In the genomic region with DNA sequence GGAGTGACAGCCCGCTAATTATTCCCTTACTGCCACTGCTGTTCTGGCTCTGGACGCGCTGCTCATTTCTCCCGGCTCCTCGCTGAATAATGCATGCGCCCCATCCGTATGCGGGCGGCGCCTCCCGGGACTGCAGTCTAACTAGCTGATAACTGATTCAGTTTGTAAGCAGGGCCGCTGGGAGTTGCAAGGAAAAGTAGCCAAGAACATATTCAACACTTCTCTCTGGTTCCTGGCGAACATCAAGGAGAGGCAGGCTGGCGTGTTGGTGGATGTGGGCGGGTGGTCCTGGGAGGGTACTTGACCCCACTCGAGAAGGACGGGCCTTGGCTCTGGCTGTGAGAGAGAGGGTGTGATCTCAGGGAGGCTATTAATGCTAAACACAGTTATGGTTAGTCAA, we compare ENCODE assay signal across 9 mouse cellular contexts. TPM values are rescaled to one million over a fixed set of nuclear protein-coding genes. Genes with fewer than 3 reads are reported as not detected.
DNase-seq lines count a peak whose midpoint lies in the region; ATAC-seq lines count a peak whose summit lies in the region.
"Had no signal": no experiment of that assay in that cellular context is flagged by ENCODE, and none has a peak within 500 bp of the region (broad histone marks: within the 10 kb centered on the region; RNA-seq: fewer than 3 reads in every experiment).

No protein-coding gene starts in this region.

- peak; percentile 80 for ATAC-seq in hindbrain, embryonic 16.5 days
- ATAC-seq in midbrain, embryonic 11.5 days (ENCODE audit: low FRiP score) = peak; percentile 85

- peak overlapping the region; percentile 78 for H3K27ac ChIP-seq in hindbrain, embryonic 16.5 days (ENCODE audit: low read depth, low read length)
- H3K27ac ChIP-seq in midbrain, embryonic 11.5 days (ENCODE audit: low read depth, low read length) = peak overlapping the region; percentile 90
- H3K27ac ChIP-seq: macrophage had no signal

- H3K4me1 ChIP-seq in hindbrain, embryonic 16.5 days (ENCODE audit: control insufficient read depth, insufficient read depth, low read depth, low read length) = peaks cover 21% of the 10 kb centered on the region
- H3K4me1 ChIP-seq in midbrain, embryonic 11.5 days (ENCODE audit: control insufficient read depth, insufficient read depth, low read length) = peaks cover 22% of the 10 kb centered on the region

- peak; percentile 45 for DNase-seq in Muller cell, postnatal 12 days (ENCODE audit: inconsistent ontology term)
- peak; percentile 83 for DNase-seq in embryo, embryonic 10.5 days (ENCODE audit: low spot score)
- peak; percentile 50 for DNase-seq in gastrocnemius, postnatal 10 days
- peak; percentile 81 to 87 for DNase-seq in left cerebral cortex, adult 18-20 months (ENCODE audit: low spot score in 2 of 2)
- DNase-seq in midbrain, embryonic 11.5 days (ENCODE audit: low spot score, missing footprints) = peak; percentile 93
- peak; percentile 72 for DNase-seq in testis, postnatal 10 days (ENCODE audit: low spot score)
- DNase-seq in c-Kit-positive CD71-positive TER-119-positive erythroid progenitor cells, embryonic 14.5 days (ENCODE audit: low spot score) = no peak

- 4% methylated on average over 17 of the region's 17 CpGs for WGBS in hindbrain, embryonic 16.5 days
- WGBS in midbrain, embryonic 11.5 days = 5% methylated on average over 17 of the region's 17 CpGs

- H3K9ac ChIP-seq in hindbrain, embryonic 16.5 days (ENCODE audit: low read depth, low read length) = peak overlapping the region; percentile 58; the same call in 1 of the 2 replicates
- peak overlapping the region; percentile 54 for H3K9ac ChIP-seq in midbrain, embryonic 11.5 days (ENCODE audit: low read length)

- H3K9me3 ChIP-seq in hindbrain, embryonic 16.5 days (ENCODE audit: control insufficient read depth, low read length) = no peaks in the 10 kb centered on the region; the same call in 1 of the 2 replicates
- H3K9me3 ChIP-seq in midbrain, embryonic 11.5 days (ENCODE audit: control insufficient read depth, low read length) = no peaks in the 10 kb centered on the region; the same call in 1 of the 2 replicates

- H3K4me2 ChIP-seq in hindbrain, embryonic 16.5 days (ENCODE audit: low read length) = peak overlapping the region; percentile 75
- H3K4me2 ChIP-seq in midbrain, embryonic 11.5 days = peak overlapping the region; percentile 55

- no peaks in the 10 kb centered on the region for H3K36me3 ChIP-seq in hindbrain, embryonic 16.5 days (ENCODE audit: control insufficient read depth, insufficient read depth, low read length)
- no peaks in the 10 kb centered on the region for H3K36me3 ChIP-seq in midbrain, embryonic 11.5 days (ENCODE audit: control insufficient read depth, insufficient read depth, low read length)

- peak overlapping the region; percentile 35 for H3K4me3 ChIP-seq in hindbrain, embryonic 16.5 days (ENCODE audit: low read length)
- no peak overlapping the region for H3K4me3 ChIP-seq in midbrain, embryonic 11.5 days (ENCODE audit: low read depth, low read length)

- H3K27me3 ChIP-seq in hindbrain, embryonic 16.5 days (replicated peaks; ENCODE audit: control insufficient read depth, insufficient read depth, low read length) = 0 out of 2 replicates have a peak, but pooled peaks cover 2% of the 10 kb centered on the region
- H3K27me3 ChIP-seq in midbrain, embryonic 11.5 days (ENCODE audit: control insufficient read depth, insufficient read depth, low read length) = no peaks in the 10 kb centered on the region; the same call in 1 of the 2 replicates

RNA-seq across cellular contexts. Expression of a gene that starts 28.4 kb away (rescaled TPM):
- total RNA-seq in gastrocnemius, postnatal 10 days (2021) = not detected
- not detected in 2 replicates for polyA plus RNA-seq in hindbrain, embryonic 16.5 days (2015; fragmentation: Nextera tagmentation; extraction: Ambion mirVana)
- not detected for total RNA-seq in left cerebral cortex, adult 18-20 months (2021)
- polyA plus RNA-seq in midbrain, embryonic 11.5 days (2014; fragmentation: Nextera tagmentation; extraction: Ambion mirVana) = not detected in 2 replicates
- polyA plus RNA-seq: macrophage had no signal
